Comparison of ENCODE assay signal across 8 mouse cellular contexts in the genomic region with DNA sequence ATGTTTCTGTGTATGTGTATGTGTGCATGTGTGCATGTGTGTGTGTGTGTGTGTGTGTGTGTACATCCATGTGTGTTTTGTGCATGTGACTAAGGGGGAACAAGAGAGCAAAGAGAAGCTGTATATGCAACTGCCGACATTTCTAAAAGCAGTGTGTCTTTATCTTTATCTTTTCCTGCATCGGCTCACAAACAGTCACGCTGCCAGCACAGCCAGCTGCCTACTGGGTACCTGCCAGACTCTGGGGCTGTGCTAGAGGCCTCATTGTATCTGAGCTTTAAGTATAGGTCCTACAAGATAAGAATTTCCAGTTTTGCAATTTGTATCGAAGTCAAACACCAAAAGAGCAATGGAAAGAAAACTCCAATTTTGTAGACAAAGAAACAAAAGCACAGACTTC. TPM values are rescaled to one million over a fixed set of nuclear protein-coding genes. Genes with fewer than 3 reads are reported as not detected.
DNase-seq lines count a peak whose midpoint lies in the region; ATAC-seq and TF ChIP-seq lines count a peak whose summit lies in the region.

No protein-coding gene starts in this region.

- H3K36me3 ChIP-seq in intestine, embryonic 14.5 days (ENCODE audit: control insufficient read depth, insufficient read depth, low read length) = no peaks in the 10 kb centered on the region
- no peaks in the 10 kb centered on the region; the same call in 1 of the 2 replicates for H3K36me3 ChIP-seq in intestine, postnatal 0 days (ENCODE audit: control insufficient read depth, insufficient read depth)
- H3K36me3 ChIP-seq in midbrain, embryonic 16.5 days (ENCODE audit: control insufficient read depth, insufficient read depth, low read length) = peaks cover 9% of the 10 kb centered on the region

- H3K4me2 ChIP-seq in intestine, embryonic 14.5 days (ENCODE audit: low read length) = no peak overlapping the region
- no peak overlapping the region for H3K4me2 ChIP-seq in intestine, postnatal 0 days (replicated peaks; ENCODE audit: low read depth)
- H3K4me2 ChIP-seq in midbrain, embryonic 16.5 days (ENCODE audit: low read length) = no peak overlapping the region

- no peak overlapping the region for H3K9ac ChIP-seq in intestine, embryonic 14.5 days (ENCODE audit: low read length)
- H3K9ac ChIP-seq in intestine, postnatal 0 days (ENCODE audit: low read depth, low read length) = no peak overlapping the region
- H3K9ac ChIP-seq in midbrain, embryonic 16.5 days (ENCODE audit: low read depth, low read length) = no peak overlapping the region

- ATAC-seq in intestine, embryonic 14.5 days (replicated peaks; ENCODE audit: low FRiP score, low TSS enrichment, low read depth) = no peak
- ATAC-seq in intestine, postnatal 0 days = no peak
- ATAC-seq in common myeloid progenitor, adult 5-6 weeks (replicated peaks; ENCODE audit: low read depth, poor library complexity, severe bottlenecking) = peak; percentile 34; the same call in 1 of the 2 replicates
- no peak for ATAC-seq in midbrain, embryonic 16.5 days

- no peak overlapping the region for H3K4me3 ChIP-seq in intestine, embryonic 14.5 days (ENCODE audit: low read depth, low read length)
- no peak overlapping the region for H3K4me3 ChIP-seq in intestine, postnatal 0 days (ENCODE audit: low read depth, low read length)
- H3K4me3 ChIP-seq in midbrain, embryonic 16.5 days (ENCODE audit: low read depth, low read length) = no peak overlapping the region

- H3K9me3 ChIP-seq in intestine, embryonic 14.5 days (ENCODE audit: control insufficient read depth, low read length) = no peaks in the 10 kb centered on the region
- no peaks in the 10 kb centered on the region for H3K9me3 ChIP-seq in intestine, postnatal 0 days (ENCODE audit: control insufficient read depth)
- no peaks in the 10 kb centered on the region for H3K9me3 ChIP-seq in midbrain, embryonic 16.5 days (replicated peaks; ENCODE audit: control insufficient read depth, low read length, poor library complexity, severe bottlenecking)

- intact Hi-C loops in left cerebral cortex, postnatal 14 days (cut with DNase I) = no loop called here

- no peaks in the 10 kb centered on the region for H3K27me3 ChIP-seq in intestine, embryonic 14.5 days (replicated peaks; ENCODE audit: control insufficient read depth, insufficient read depth, low read length)
- H3K27me3 ChIP-seq in intestine, postnatal 0 days (replicated peaks; ENCODE audit: control insufficient read depth, insufficient read depth, low read length) = no peaks in the 10 kb centered on the region
- no peaks in the 10 kb centered on the region for H3K27me3 ChIP-seq in midbrain, embryonic 16.5 days (ENCODE audit: control insufficient read depth, insufficient read depth, low read depth, low read length)

- 0 out of 2 replicates have a peak overlapping the region, but pooled peaks have one; percentile 47 for H3K27ac ChIP-seq in intestine, embryonic 14.5 days (ENCODE audit: low read depth)
- H3K27ac ChIP-seq in intestine, postnatal 0 days (ENCODE audit: low read depth, low read length) = no peak overlapping the region
- no peak overlapping the region for H3K27ac ChIP-seq in midbrain, embryonic 16.5 days (ENCODE audit: low read length)

- H3K4me1 ChIP-seq in intestine, embryonic 14.5 days (replicated peaks; ENCODE audit: control insufficient read depth, insufficient read depth, low read length) = peaks cover 33% of the 10 kb centered on the region
- peaks cover 10% of the 10 kb centered on the region for H3K4me1 ChIP-seq in intestine, postnatal 0 days (replicated peaks; ENCODE audit: control insufficient read depth, insufficient read depth, low read length)
- no peaks in the 10 kb centered on the region for H3K4me1 ChIP-seq in midbrain, embryonic 16.5 days (ENCODE audit: control insufficient read depth, insufficient read depth, low read length)

- no peak for TF ChIP-seq CTCF in intestine, postnatal 0 days (IDR thresholded peaks at IDR 0.05; ENCODE audit: low read depth)

- 53% methylated on average over 4 of the region's 4 CpGs for WGBS in intestine, embryonic 14.5 days
- 13% methylated on average over 4 of the region's 4 CpGs for WGBS in intestine, postnatal 0 days
- 67% methylated on average over 4 of the region's 4 CpGs for WGBS in midbrain, embryonic 16.5 days

- DNase-seq in intestine, embryonic 14.5 days (ENCODE audit: low spot score) = no peak
- peak; percentile 39 to 53 for DNase-seq in left cerebral cortex, postnatal 14 days (ENCODE audit: low spot score in 2 of 2)
- peak; percentile 45 to 59 for DNase-seq in right cerebral cortex, adult 2 months (ENCODE audit: low spot score in 2 of 2)
- no peak for DNase-seq in ovary, postnatal 14 days (ENCODE audit: low spot score)
- no peak for DNase-seq in ovary, postnatal 10 days (ENCODE audit: low spot score)

RNA-seq across cellular contexts. Expression of gene Scarb2, which starts 17.1 kb away (rescaled TPM):
- 11.1 and 11.8 TPM in 2 replicates for polyA plus RNA-seq in intestine, embryonic 14.5 days (2014; fragmentation: Nextera tagmentation; extraction: Ambion mirVana)
- polyA plus RNA-seq in intestine, postnatal 0 days (2015; fragmentation: Nextera tagmentation; extraction: Ambion mirVana) = 18.0 and 19.7 TPM in 2 replicates
- total RNA-seq in common myeloid progenitor, adult 5-6 weeks (2017) = 42.8 and 46.9 TPM in 2 replicates
- total RNA-seq in left cerebral cortex, postnatal 14 days (2021) = 10 to 100 TPM; 81.8 to 82.3 TPM
- polyA plus RNA-seq in midbrain, embryonic 16.5 days (2015; fragmentation: Nextera tagmentation; extraction: Ambion mirVana) = 26.7 and 27.8 TPM in 2 replicates

RNA-seq across cellular contexts. Expression of gene Nup54, which starts 54.5 kb away (rescaled TPM):
- 57.2 and 62.6 TPM in 2 replicates for polyA plus RNA-seq in intestine, embryonic 14.5 days (2014; fragmentation: Nextera tagmentation; extraction: Ambion mirVana)
- polyA plus RNA-seq in intestine, postnatal 0 days (2015; fragmentation: Nextera tagmentation; extraction: Ambion mirVana) = 16.4 and 18.4 TPM in 2 replicates
- 71.8 and 82.3 TPM in 2 replicates for total RNA-seq in common myeloid progenitor, adult 5-6 weeks (2017)
- 10 to 100 TPM; 25.6 to 29.5 TPM for total RNA-seq in left cerebral cortex, postnatal 14 days (2021)
- 57.8 and 62.0 TPM in 2 replicates for polyA plus RNA-seq in midbrain, embryonic 16.5 days (2015; fragmentation: Nextera tagmentation; extraction: Ambion mirVana)

Comparison
In these comparisons a context has a peak if more than half of its experiments do, and no peak if none do; other contexts are left out.
1. DNase-seq: peak in left cerebral cortex, postnatal 14 days (2 of 2) and right cerebral cortex, adult 2 months (2 of 2); none in intestine, embryonic 14.5 days (single experiment), ovary, postnatal 14 days (single experiment) and ovary, postnatal 10 days (single experiment).